Mouse (Mus musculus) midbrain, postnatal 0 days (tissue): Measurements from ENCODE around the gene Car7. TPM values are rescaled to one million over a fixed set of nuclear protein-coding genes. Genes with fewer than 3 reads are reported as not detected.
A peak's percentile ranks its signal among the peaks of the same experiment; 100 is the strongest.

ENCODE experiments used
- ATAC-seq: fragments of 200-750 bp; cut with Nextera tagmentation; 2 replicates; pipeline ENCODE4 v1.8.0; 2017; ENCODE audit warnings: moderate number of reproducible peaks, mild to moderate bottlenecking, moderate TSS enrichment, moderate library complexity; ENCODE audit not compliant: low FRiP score
- DNase-seq: peaks from one replicate; pipeline ENCODE4 v3.0.0-alpha.2; 2015; ENCODE audit warnings: low spot score
- H3K27ac ChIP-seq: fragments of 300-500 bp; sonication (generic); 2 replicates; pipeline ENCODE4 v1.5.1; 2014; ENCODE audit warnings: low read depth, mild to moderate bottlenecking, low read length, mixed read lengths
- H3K27me3 ChIP-seq: fragments of 300-500 bp; sonication (generic); 2 replicates; pipeline ENCODE4 v1.6.1; 2014; ENCODE audit warnings: low read length, control low read depth, mixed read lengths; ENCODE audit not compliant: insufficient read depth
- H3K36me3 ChIP-seq: fragments of 300-500 bp; sonication (generic); 2 replicates; pipeline ENCODE4 v1.6.1; 2014; ENCODE audit warnings: low read length, control low read depth, mixed read lengths; ENCODE audit not compliant: insufficient read depth
- H3K4me1 ChIP-seq: fragments of 300-500 bp; sonication (generic); 2 replicates; pipeline ENCODE4 v1.6.1; 2014; ENCODE audit warnings: mild to moderate bottlenecking, control low read depth, antibody characterized with exemption, low read length, mixed read lengths; ENCODE audit not compliant: insufficient read depth
- H3K4me2 ChIP-seq: fragments of 300-500 bp; sonication (generic); 2 replicates; pipeline ENCODE4 v1.6.1; 2014; ENCODE audit warnings: low read depth, mild to moderate bottlenecking, low read length, mixed read lengths; ENCODE audit not compliant: poor library complexity, severe bottlenecking
- H3K4me3 ChIP-seq: fragments of 300-500 bp; sonication (generic); 2 replicates; pipeline ENCODE4 v1.5.1; 2014; ENCODE audit warnings: low read depth, mild to moderate bottlenecking, low read length, moderate library complexity
- H3K9ac ChIP-seq: fragments of 300-500 bp; sonication (generic); replicated peaks from 2 replicates; pipeline ENCODE4 v1.6.1; 2014; ENCODE audit warnings: mild to moderate bottlenecking, low read length, moderate library complexity, mixed read lengths; ENCODE audit not compliant: poor library complexity, severe bottlenecking
- H3K9me3 ChIP-seq: fragments of 300-500 bp; sonication (generic); 2 replicates; pipeline ENCODE4 v1.6.1; 2016; ENCODE audit warnings: low read length, control low read depth
- CTCF ChIP-seq: IDR thresholded peaks from 2 replicates; pipeline ENCODE4 v1.5.1; 2016; ENCODE audit warnings: antibody characterized with exemption, mild to moderate bottlenecking
- WGBS: fragments of 180-500 bp; shearing (Covaris S2); extraction: QIAGEN DNeasy Blood & Tissue Kit; methylation state at CpG from one replicate; pipeline ENCODE4 v1.1.7; 2014; 5-methylcytosine and 5-hydroxymethylcytosine counted together
- polyA plus RNA-seq: library from polyadenylated mRNA; unstranded; fragments of >200 nt; fragmentation: Nextera tagmentation; extraction: Ambion mirVana; gene quantifications from 2 replicates; pipeline ENCODE4 v1.2.1, GENCODE M21; 2015
- total RNA-seq: library from RNA; depleted of rRNA; stranded (reverse); fragments of >200 nt; gene quantifications from 2 replicates; pipeline ENCODE4 v1.2.3, GENCODE M21; 2014

Car7 gene
- total and polyA plus RNA-seq, 2 experiments from 2014 or later, result 1.6 to 2.3 TPM

- Histone ChIP-seq H3K27ac (no peak overlapping the region), H3K4me2 (peak overlapping the region; percentile 64), H3K27me3 (peaks cover 4% of the 10 kb centered on the region; the same call in 1 of the 2 replicates), H3K4me3 (peak overlapping the region; percentile 90), H3K4me1 (no peaks in the 10 kb centered on the region), H3K36me3 (peaks cover 9% of the 10 kb centered on the region; the same call in 1 of the 2 replicates), H3K9ac (peak overlapping the region; percentile 94), H3K9me3 (no peaks in the 10 kb centered on the region)
- ATAC-seq (no peak), DNase-seq (no peak)
- no peak for TF ChIP-seq CTCF
- WGBS, result 19% methylated on average over 7 of the region's 7 CpGs
Measured at GRCm38 (mm10) chr8:104533551-104533950, 938 bp upstream of the Car7 start.

GRCm38 (mm10) chr8:104534779-104535141, 271 bp downstream of the Car7 start:
- DNase-seq, result no peak
- TF ChIP-seq CTCF, result no peak
- WGBS, result 11% methylated on average over 9 of the region's 9 CpGs
- no peaks in the 10 kb centered on the region for H3K4me1 ChIP-seq
- H3K4me3 ChIP-seq, result peak overlapping the region; percentile 90
- peak; percentile 21 for ATAC-seq
- no peak overlapping the region for H3K27ac ChIP-seq
- H3K27me3 ChIP-seq, result peaks cover 6% of the 10 kb centered on the region; the same call in 1 of the 2 replicates
- peaks cover 4% of the 10 kb centered on the region; the same call in 1 of the 2 replicates for H3K36me3 ChIP-seq
- no peak overlapping the region for H3K9ac ChIP-seq
- H3K9me3 ChIP-seq, result no peaks in the 10 kb centered on the region
- peak overlapping the region; percentile 64 for H3K4me2 ChIP-seq

GRCm38 (mm10) chr8:104535378-104535777, 889 bp downstream of the Car7 start:
- TF ChIP-seq CTCF, result no peak
- H3K4me3 ChIP-seq, result peak overlapping the region; percentile 90; the same call in 1 of the 2 replicates
- DNase-seq (no peak), ATAC-seq (no peak)
- H3K36me3 ChIP-seq, result no peaks in the 10 kb centered on the region
- peak overlapping the region; percentile 64 for H3K4me2 ChIP-seq
- H3K9ac ChIP-seq, result no peak overlapping the region
- no peaks in the 10 kb centered on the region for H3K9me3 ChIP-seq
- no peak overlapping the region for H3K27ac ChIP-seq
- peaks cover 13% of the 10 kb centered on the region for H3K27me3 ChIP-seq
- WGBS, result 46% methylated on average over 7 of the region's 7 CpGs
- H3K4me1 ChIP-seq, result no peaks in the 10 kb centered on the region

GRCm38 (mm10) chr8:104536028-104536427, 1.5 kb downstream of the Car7 start:
- Histone ChIP-seq H3K4me2 (no peak overlapping the region), H3K27me3 (peaks cover 19% of the 10 kb centered on the region)
- ATAC-seq, result no peak

GRCm38 (mm10) chr8:104538896-104539295, 4.4 kb downstream of the Car7 start:
- no peak for DNase-seq
- Histone ChIP-seq H3K27me3 (peaks cover 38% of the 10 kb centered on the region), H3K4me1 (peaks cover 7% of the 10 kb centered on the region; the same call in 1 of the 2 replicates), H3K9ac (no peak overlapping the region), H3K9me3 (no peaks in the 10 kb centered on the region), H3K36me3 (no peaks in the 10 kb centered on the region), H3K4me3 (no peak overlapping the region), H3K27ac (no peak overlapping the region), H3K4me2 (no peak overlapping the region)
- no peak for TF ChIP-seq CTCF
- WGBS, result 90% methylated on average over 4 of the region's 4 CpGs
- ATAC-seq, result no peak

More at GRCm38 (mm10) chr8:104536028-104536427, 1.5 kb downstream of the Car7 start:
- no peak overlapping the region for H3K27ac ChIP-seq
- WGBS, result 83% methylated on average over 4 of the region's 4 CpGs
- no peaks in the 10 kb centered on the region for H3K36me3 ChIP-seq
- DNase-seq, result no peak
- no peak overlapping the region for H3K4me3 ChIP-seq
- H3K4me1 ChIP-seq, result 0 out of 2 replicates have a peak, but pooled peaks cover 3% of the 10 kb centered on the region
- no peaks in the 10 kb centered on the region for H3K9me3 ChIP-seq
- no peak overlapping the region for H3K9ac ChIP-seq
- no peak for TF ChIP-seq CTCF

GRCm38 (mm10) chr8:104539566-104539965, 5.1 kb downstream of the Car7 start:
- H3K9ac ChIP-seq, result no peak overlapping the region
- no peak for TF ChIP-seq CTCF
- peaks cover 38% of the 10 kb centered on the region for H3K27me3 ChIP-seq
- H3K4me2 ChIP-seq, result no peak overlapping the region
- peaks cover 7% of the 10 kb centered on the region; the same call in 1 of the 2 replicates for H3K4me1 ChIP-seq
- H3K4me3 ChIP-seq, result no peak overlapping the region
- no peaks in the 10 kb centered on the region for H3K36me3 ChIP-seq
- ATAC-seq, result no peak
- DNase-seq, result no peak
- WGBS, result 92% methylated on average over 2 of the region's 2 CpGs
- no peak overlapping the region for H3K27ac ChIP-seq
- H3K9me3 ChIP-seq, result no peaks in the 10 kb centered on the region
